Mouse (Mus musculus) common myeloid progenitor, adult 5-6 weeks (primary cell): ENCODE data around the gene Oprl1. TPM values are rescaled to one million over a fixed set of nuclear protein-coding genes. Genes with fewer than 3 reads are reported as not detected.
A peak's percentile ranks its signal among the peaks of the same experiment; 100 is the strongest.

Source experiments
- ATAC-seq: replicated peaks from 2 replicates; pipeline ENCODE4 v1.8.0; 2016; ENCODE audit warnings: low read depth, mild to moderate bottlenecking, moderate TSS enrichment, inconsistent platforms; ENCODE audit not compliant: poor library complexity, severe bottlenecking
- total RNA-seq: library from RNA; stranded (forward); fragments of 200-1000, 187-1606 nt; gene quantifications from 2 replicates; pipeline ENCODE4 v1.2.3, GENCODE M21; 2017

The Oprl1 gene
- not detected in 2 replicates for total RNA-seq

DNA sequence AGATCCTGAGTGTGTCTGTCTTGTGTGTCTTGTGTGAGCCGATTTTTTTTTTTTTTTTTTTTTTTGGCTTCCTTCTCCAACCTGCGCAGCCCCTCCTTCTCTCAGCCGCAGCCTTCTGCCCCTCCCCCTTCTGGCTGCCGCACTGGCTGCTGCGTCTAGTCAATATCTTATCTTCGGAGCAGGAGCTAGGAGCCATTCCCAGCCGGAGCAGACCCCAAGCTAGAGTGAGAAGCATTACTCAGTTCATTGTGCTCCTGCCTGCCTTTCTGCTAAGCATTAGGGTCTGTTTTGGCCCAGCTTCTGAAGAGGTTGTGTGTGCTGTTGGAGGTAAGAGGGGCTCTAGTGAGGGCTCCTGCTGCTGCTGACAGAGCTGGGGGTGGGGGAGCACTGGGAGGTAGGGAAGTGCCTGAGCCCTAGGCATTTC, at the start of gene Oprl1:
Gene Oprl1, plus strand, starts transcription at position 114 of the 424 bp plus-strand sequence.
- peak; percentile 75 for ATAC-seq

DNA sequence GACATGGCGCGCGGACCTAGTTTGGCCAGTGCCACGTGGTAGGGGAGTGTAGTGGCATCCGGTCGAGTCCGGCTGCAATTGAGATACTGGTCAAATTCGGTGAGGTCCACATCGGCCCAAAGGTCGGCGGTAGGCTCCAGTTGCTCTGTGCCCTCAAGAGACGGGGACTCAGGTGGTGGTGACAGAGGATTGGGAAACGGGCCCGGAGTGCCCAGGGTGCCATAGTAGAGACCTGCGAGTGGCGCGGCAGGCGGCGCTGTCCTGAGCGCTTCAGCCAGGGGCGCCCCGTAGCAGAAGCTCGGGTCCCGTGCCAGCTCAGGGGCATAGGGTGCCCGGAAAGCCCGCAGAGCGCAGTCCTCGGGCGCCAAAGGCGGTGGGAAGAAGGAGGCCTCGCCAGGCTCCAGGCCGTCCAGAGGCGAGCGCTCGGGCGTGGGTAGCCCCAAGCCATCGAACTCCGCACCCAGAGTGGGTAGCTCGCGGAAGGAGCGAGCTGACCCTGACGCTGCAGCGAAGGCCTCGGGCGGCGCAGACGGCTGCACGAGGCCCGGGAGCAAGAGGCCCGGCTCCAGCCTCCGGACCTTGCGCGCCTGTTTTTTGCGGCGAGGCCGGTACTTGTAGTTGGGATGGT, 44.4 kb upstream of the Oprl1 start:
- ATAC-seq = peak; percentile 65

DNA sequence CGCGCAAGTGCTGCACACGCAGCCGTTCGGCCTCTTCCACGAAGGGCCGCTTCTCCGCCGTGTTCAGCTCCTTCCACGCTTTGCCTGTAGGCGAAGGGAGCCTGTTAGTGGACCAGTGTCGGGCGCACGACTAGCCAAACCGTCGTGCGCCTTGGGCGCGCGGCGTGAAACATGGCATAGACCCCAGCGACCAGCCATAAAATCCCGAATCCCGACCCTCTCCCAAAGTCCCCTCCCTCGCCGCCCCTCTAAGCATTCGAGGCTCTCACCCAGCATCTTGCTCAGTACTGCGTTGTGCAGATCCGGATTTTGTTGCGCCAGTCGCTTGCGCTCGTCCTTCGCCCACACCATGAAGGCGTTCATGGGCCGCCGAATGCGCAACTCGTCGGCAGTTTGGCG, 43.9 kb upstream of the Oprl1 start:
- no peak for ATAC-seq

DNA sequence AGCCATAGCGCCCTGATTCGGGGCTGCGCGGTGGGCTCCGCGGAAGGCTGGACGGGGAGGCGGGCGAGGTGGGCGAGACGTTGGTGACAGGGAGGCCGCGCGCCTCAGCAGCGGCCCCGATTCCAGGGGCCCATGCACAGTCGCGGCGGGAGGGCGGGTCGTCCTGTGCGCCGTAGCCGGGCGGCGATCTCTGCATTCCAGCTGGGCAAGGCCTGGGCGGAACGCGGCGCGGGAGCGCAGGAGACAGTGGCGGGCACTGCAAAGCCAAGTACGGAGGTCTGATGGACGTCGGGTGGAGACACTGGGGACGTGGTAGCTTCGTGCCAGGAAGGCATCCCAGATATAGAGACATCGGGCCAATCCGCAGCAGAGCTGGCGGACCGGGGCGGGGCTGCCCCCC, 43.5 kb upstream of the Oprl1 start, which contains the start of gene Sox18:
Gene Sox18, minus strand, starts transcription at position 315 of the 400 bp plus-strand sequence.
- no peak for ATAC-seq

DNA sequence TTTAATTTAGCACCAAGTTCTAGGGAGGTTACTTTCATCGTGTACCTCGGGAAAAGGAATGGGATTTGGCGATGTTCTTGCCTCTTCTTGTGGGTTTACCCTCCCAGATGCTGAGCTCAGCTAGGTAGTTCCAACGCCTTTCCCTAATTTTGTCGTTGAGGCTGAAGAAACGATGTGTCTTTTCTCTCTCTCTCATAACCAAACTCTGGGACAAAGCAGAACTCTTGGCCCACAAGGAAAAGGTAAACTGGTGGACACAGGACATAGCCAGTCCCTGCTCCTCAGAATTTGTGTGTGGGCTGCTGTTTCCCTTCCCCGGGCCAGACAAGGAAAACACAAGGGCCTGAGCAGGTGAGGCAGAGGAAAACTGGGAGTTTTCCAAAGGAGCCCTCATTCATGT, 42.8 kb upstream of the Oprl1 start:
- no peak for ATAC-seq

DNA sequence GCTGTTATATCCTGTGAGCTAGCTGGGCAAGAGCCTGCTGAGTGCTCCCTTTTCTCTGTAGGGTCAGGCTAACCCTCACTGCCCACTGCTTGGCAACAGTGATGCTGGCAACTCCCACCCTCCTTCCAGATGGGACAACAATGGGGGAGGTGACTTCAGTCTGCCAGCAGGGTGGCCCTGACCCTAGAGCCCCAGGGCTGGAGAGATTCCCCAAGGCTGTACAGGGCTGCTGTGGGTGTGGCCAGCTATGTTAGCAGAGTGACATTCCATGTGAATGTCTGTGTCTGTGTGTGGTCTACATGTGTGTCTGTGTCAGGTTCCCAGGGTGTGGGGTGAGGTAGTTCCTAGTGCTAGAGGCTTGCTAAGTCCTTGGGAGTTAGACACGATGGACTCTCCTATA, 41.3 kb upstream of the Oprl1 start:
- no peak for ATAC-seq

DNA sequence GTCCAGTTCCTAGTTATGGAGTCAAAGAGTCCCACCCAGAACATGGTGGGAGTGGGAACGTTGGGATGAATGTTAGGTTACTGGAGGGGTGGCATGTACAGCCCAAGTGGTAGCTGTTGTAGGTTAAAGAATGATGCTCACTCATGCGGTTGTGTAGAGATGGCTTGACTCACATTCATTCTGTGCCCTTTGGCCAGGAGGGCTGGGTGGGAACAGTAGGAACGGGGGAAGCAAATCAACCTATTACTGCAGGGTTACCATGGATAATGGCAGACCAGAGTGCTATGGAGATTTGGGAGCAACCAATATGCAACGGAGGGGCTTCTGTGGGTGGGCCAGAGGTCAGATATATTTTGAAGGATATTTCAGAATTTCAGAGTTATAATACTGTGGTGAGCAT, 39.9 kb upstream of the Oprl1 start:
- ATAC-seq = no peak

DNA sequence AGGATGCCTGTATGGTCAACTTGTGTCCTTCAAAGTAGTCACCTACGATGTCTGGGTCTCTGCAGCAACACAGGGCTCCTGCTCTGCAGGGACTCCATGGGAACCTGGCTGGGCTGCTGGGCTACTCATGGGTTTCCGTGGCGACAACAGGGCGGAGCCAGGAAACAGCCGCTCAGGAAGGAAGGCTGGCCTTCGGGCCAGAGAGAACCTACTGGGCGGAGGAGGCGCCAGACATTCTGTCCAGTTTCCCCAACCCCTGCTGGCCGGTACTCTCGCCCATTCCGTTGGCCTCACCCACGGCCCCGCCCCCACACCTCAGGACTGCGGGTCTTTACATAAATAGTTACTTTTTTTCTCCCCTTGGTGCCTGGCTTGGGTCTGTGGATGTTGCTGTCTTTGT, 39.4 kb upstream of the Oprl1 start:
- peak; percentile 58 for ATAC-seq

DNA sequence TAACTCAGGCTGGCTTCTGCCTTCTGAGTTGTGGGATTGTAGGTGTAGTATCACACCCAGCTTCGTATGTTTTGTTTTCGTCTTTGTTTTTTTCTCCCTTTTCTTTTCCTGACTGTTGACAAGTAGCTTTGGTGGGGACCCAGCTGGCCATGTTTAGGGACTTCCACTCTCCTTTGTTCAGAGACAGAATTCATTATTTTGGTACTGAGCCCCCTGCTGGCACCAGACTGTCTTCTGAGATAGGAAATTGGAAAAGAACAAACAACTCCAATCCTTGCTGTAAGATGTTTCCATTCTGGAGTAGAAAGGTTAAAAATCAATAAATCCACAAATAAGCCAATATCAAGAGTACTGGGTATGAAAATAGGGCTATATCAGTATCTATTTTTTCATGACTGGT, 38.4 kb upstream of the Oprl1 start:
- no peak for ATAC-seq

DNA sequence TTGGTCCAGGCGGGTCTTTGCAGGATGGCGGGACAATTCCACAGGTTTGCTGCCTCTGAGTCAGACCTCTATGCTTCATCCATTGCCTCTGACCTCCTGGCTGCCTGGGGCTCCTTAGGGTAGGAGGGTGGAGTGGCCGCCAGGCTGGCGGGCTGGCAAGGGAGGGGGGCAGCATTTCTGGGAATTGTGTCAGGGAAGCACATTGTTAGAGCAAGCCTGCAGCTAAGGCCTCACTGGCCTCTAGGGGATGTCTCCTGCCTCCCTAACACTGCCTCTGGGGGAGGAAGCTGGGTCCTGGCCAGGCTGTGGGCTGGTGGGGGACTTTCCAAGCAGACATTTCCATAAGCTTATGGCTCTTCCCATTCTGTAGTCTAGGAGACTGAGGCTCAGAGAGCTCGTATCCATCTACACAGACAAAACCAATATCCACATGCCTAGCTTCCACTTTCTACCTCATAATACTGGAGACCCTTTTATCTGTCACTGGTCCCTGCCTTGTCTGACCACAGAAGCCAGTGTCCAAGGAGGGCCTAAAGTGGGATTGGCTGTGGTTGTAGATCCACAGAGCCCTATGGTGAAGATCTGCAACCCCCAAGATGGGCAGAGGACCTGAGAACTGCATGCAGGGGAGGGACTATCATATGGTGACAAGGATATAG, 37.6 kb upstream of the Oprl1 start:
- ATAC-seq = no peak

DNA sequence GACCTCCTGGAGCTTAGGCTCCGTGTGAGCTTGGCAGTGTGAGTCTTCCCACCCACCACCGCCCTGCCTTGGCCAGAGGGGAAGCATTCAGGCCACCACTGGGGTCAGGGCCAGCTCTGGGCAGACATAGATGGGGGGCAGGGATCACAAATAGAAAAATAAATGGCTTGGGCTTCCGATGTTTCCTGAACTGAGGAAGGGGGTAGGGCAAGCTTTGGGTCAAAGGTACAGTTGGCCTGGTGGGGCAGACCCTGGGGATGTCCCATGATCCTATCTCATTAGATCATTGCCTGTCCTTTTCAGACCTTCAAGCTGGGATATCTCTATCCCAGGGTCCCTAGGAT, 37.1 kb upstream of the Oprl1 start:
- no peak for ATAC-seq

DNA sequence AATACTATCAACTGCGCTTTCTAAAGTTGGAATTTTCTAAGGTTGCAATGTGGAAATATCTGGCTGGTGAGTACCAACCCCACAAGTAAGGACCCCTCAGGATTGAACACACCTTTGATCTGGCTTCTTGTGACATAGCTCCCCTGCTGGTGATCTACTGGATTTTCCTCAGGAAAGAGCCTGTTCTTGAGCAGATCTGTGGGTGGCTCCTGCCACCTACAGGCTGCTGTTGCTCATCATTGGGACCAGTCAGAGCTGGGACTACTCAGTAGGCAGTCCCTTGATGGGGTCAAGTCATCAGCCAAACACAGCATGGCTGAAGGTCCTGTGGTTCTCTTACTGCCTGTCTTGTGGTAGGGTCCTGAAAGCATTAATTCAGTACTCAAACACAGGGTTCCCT, 36.0 kb upstream of the Oprl1 start:
- peak; percentile 77 for ATAC-seq

DNA sequence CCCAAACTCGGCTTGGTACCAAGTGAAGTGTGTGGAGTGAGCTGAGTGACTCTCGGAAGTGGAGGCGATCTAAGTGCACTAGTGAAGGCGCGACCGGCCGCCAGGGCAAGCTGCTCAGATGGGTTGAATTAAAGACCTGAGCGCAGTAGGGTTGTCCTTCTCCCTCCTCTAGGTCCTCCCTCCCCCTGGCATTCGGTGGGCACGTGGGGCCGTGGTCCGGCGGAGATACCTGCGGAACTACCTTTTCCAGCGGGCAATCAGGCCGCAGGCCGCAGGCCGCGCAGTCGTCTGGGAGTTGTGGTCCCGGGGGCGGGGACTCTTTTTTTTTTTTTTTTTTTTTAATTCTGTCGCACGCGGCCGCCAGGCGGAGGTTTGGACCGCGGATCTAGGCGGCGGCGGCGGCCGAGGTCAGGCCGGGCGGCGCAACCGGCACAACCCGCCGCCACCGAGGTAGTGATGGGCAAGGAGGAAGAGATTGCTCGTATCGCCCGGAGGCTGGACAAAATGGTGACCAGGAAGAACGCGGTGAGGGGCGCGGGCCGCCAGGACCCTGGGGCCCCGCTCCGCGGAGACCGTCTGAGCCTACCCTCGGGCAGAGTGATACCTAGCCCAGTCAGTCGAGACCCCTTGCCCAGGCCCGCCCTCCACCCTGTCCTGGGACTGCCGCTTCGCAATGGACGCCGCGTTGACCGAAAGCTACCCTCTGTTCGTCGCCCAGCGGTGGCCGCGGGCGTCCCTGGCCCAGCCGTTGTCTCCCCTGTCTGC, 34.7 kb upstream of the Oprl1 start, which contains the start of gene Tcea2:
Gene Tcea2, plus strand, starts transcription at position 360 of the 765 bp plus-strand sequence.
- peak; percentile 41 for ATAC-seq

DNA sequence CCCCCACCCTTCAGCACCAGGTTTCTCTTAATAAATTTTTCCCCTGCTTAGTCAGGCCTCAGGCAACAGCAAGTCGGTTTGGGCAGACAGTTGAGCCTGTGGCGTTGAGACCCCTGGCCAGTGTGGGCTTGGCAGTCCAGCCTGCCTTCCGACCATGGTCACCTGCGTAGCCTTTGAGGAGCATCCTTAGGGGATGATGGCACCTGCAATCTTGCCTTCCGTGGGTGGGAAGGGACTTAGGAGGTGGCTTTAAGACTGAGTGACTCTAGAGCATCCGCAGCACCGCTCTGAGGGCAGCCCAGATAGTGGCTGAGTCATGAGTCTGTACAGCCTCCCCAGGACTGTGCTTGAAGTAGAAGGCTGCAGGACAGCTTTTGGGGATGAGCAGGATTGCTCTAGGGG, 34.1 kb upstream of the Oprl1 start:
- peak; percentile 10; the same call in 1 of the 2 replicates for ATAC-seq

DNA sequence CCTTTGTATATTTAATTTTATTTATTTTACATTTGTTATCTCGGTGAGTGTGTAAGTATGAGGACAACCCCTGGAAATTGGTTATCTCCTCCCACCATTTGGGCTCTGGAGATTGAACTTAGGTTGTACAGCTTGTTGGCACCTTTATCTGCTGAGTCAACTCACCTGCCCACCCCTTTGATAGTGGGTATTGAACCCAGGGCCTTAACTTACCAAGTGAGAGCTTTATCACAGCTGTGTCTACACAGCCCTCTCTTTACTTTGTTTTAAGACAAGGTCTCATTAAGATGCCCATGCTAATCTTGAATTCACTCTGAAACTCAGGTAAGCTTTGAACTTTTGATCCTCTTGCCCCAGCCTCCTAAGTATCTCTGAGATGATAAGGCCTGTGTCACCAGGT, 32.8 kb upstream of the Oprl1 start:
- ATAC-seq = no peak

DNA sequence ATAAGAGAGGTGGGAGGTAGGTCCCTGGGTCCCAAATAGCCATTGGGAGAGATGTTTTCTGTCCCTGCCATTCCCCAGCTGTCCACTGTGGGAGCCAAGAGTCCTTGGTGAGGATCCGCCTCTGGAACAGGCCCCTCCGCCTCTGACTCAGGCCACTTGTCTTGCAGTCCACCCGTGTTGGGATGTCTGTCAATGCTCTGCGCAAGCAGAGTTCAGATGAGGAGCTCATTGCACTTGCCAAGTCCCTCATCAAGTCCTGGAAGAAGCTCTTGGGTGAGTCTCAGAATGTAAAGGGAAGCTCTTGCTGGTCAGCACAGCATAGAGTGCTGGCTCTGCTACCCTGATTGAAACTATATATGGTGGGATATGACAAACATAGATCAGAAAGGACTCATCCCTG, 31.4 kb upstream of the Oprl1 start:
- ATAC-seq = no peak

DNA sequence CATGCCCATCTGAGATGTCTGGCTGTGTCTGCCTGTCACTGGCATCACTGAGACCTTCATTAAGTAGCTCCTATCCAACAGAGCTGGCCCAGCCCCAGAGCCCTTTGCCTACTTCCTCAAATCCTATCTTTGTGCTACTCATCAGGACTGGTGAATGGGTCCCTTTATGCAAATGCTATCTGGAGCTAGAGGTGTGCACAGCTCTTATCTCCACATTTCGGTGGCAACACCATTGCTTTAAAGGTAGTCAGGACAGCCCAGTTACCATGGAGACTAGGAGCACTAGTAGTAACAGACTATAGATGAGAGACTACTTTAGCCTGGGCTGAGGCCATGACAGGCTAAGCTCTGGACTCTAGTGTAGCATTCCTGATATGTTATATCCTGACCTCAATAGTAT, 30.1 kb upstream of the Oprl1 start:
- ATAC-seq = 0 out of 2 replicates have a peak, but pooled peaks have one; percentile 19

DNA sequence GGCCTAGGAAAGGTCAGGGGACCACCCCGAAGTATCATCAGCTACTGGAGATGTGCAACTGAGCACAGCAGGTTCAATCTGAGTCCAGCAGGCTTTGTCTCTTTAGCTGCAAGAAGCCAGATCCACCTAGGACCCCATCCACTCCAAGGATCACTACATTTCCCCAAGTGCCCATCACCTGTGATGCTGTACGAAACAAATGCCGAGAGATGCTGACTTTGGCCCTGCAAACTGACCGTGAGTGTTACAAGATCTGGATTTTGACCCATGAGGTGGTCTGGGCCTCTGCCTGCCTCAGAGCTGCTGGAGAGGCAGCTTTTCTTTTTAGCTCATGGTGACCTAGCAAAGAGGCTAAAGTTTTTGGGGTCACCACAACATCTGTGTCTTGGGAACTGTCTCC, 29.1 kb upstream of the Oprl1 start:
- ATAC-seq = no peak

DNA sequence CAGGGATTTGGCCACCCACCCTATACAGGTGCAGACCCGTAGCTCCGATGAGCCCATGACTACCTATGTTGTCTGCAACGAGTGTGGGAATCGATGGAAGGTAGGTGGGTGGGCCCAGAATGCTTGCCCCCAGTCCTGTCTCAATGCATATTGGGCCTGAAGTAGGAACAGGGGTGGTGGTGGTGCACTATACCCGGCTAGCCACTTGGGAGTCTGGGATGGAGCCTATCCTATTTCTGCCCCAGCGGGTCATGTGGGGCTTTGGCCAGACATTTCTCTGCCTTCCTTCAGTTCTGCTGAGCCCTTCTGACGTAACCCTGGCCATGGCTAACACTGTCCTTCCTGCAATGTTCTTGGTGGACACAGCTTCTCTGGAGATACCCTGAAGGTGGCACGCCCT, 27.2 kb upstream of the Oprl1 start:
- no peak for ATAC-seq

DNA sequence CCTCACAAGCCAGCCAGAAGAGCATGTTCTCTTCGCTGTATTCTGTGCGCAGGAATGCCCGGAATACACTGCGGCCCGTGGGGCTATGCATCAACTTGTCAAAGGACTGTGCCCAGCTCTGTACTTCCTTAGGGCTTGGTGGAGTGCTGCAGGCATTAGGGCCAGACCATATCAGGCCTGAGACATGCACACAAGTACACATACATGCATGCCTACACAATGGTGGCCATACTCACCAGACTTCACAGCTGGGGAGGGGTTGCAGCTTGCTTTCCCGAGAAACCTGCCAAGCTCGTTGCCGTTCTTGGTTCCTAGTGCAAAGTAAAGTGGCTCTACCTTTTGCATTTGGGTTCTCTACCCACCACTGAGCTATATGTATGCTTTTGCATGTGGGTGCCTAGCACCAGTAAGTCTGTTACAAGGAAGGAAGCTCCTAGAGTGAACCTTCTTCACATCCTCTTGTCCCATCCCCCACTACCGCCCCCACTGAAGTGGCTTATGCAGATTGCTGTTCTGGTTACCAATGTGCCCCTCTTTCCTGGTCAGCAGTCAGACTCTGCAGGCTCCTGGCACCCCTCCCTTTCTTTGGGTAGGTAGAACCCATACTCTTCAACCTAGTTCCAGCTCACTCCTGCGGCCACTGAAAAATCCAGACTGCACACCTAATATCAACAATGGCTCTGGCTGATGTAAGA, 25.2 kb upstream of the Oprl1 start:
- ATAC-seq = no peak

DNA sequence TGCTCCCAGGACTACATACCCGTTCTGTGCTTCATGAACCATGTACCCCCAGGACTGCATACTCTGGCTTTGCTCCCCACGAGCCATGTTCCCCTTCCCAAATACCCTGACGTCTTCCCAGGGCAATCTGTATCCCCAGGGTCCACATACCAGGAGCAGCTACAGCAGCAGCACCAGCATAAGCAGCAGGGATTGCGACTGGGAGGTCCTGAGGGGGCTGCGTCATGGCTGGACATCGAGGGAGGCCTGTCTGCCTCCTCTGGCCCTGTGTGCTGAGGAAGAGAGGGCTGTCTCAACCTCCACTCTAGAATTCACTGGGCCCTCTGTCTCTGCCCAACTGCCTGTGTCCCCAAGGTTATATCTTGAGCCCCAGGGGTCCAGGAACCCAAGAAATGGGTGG, 23.7 kb upstream of the Oprl1 start:
- no peak for ATAC-seq
